Mouse (Mus musculus): ENCODE results near the gene Myh7.
A peak's percentile ranks its signal among the peaks of the same experiment; 100 is the strongest.

Gene Myh7

DNA sequence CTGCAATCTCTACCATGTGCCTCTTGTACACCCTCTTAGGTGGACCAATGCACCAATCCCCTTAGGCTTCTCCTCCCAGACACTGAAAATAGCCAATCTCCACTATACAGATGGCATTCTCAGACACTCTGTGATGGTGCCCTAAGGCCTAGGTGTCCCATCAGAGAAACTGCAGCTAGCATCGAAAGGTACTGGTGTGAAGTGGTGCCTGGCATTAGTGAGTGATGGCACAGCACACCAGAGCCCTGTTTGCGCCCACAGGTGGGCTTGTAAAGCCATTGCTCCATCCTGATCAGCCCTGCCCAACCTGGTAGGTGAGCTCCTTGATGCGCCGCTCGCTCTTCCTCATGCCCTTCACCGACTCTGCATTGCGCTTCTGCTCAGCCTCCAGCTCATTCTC, 50.5 kb downstream of the Myh7 start:
- no peak for DNase-seq (ENCODE audit: low read depth)

- no peak for DNase-seq (ENCODE audit: low read depth)
These were observed 51.9 kb downstream of the Myh7 start for GRCm38 (mm10) chr14:54942479-54942878.

GRCm38 (mm10) chr14:54941024-54941978, 53.1 kb downstream of the Myh7 start:
- DNase-seq (ENCODE audit: low read depth), result no peak

- no peak for DNase-seq (ENCODE audit: low read depth)
These were observed 54.3 kb downstream of the Myh7 start for GRCm38 (mm10) chr14:54940176-54940530.

- peak; percentile 76 for DNase-seq (ENCODE audit: low read depth)
These were observed 54.8 kb downstream of the Myh7 start for GRCm38 (mm10) chr14:54939434-54940175.

GRCm38 (mm10) chr14:54938431-54939219, 55.8 kb downstream of the Myh7 start:
- no peak for DNase-seq (ENCODE audit: low read depth)

DNA sequence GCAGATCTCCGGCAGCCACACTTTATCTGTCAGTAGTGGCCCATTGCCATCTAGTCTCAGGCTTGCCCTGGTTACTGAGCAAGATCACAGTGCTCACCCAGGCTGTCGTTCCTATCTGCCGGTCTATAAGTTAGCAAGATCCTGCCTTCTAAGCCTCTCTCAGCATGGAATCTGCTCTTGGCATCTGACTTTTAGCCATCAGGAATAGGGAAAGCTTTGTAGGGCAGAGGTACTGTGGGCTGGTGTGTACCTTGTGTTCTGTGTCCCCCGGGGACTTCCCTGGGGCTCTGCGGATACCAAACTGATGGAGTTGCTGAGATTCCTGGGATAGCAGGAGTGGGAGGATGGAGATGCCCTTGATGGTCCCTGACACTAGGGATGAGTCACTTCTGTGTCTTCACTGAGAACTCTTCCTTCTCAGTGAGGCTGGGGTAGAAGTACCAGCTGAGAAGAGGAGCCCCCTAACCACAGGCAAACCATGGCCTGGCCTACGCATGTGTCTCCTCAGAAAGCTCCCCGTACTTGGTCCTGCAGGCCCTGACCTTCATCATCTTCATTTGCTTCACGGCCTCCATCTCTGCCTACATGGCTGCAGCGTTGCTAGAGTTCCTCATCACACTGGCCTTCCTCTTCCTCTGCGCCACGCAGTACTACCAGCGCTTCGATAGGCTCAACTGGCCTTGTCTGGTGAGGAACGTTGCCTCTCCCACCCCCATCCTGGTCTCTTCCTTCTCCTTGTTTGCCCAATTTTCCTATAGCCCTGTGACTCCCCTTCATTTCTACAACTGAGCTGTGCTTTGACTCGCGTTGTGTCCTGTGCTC, 56.9 kb downstream of the Myh7 start:
- DNase-seq (ENCODE audit: low read depth), result no peak

GRCm38 (mm10) chr14:54936831-54937160, 57.6 kb downstream of the Myh7 start:
- no peak for DNase-seq (ENCODE audit: low read depth)

- DNase-seq (ENCODE audit: low read depth), result no peak
These were observed 58.3 kb downstream of the Myh7 start, which contains the start of gene Cmtm5 for GRCm38 (mm10) chr14:54935904-54936830. Cmtm5 (plus strand) TSS chr14:54936261.

GRCm38 (mm10) chr14:54932645-54933150, 61.7 kb downstream of the Myh7 start, which contains the start of gene Il25:
Il25 (plus strand) TSS chr14:54932695.
- DNase-seq (ENCODE audit: low read depth), result no peak

- DNase-seq (ENCODE audit: low read depth), result no peak
These were observed 64.0 kb downstream of the Myh7 start for GRCm38 (mm10) chr14:54930431-54930830.

GRCm38 (mm10) chr14:54929801-54930200, 64.6 kb downstream of the Myh7 start:
- DNase-seq (ENCODE audit: low read depth), result peak; percentile 11

GRCm38 (mm10) chr14:54927296-54927695, 67.1 kb downstream of the Myh7 start:
- no peak for DNase-seq (ENCODE audit: low read depth)

GRCm38 (mm10) chr14:54926401-54927158, 67.8 kb downstream of the Myh7 start:
- no peak for DNase-seq (ENCODE audit: low read depth)

- no peak for DNase-seq (ENCODE audit: low read depth)
These were observed 68.8 kb downstream of the Myh7 start, which contains the start of gene Efs for GRCm38 (mm10) chr14:54925349-54926342. Efs (minus strand) TSS chr14:54926126.

GRCm38 (mm10) chr14:54924641-54925348, 69.6 kb downstream of the Myh7 start:
- DNase-seq (ENCODE audit: low read depth), result peak; percentile 59
